Mouse (Mus musculus) monocyte, adult 2 months (primary cell): ENCODE measurements around the gene Sdhb.

ENCODE experiments used
- DNase-seq, 2 experiments: peaks; one replicate each; pipeline ENCODE4 v3.0.0; 2022; ENCODE audit warnings: low spot score in 2 of 2, low read depth in 1 of 2

Gene Sdhb

GRCm38 (mm10) chr4:141010941-141011429, 50.0 kb downstream of the Sdhb start:
- DNase-seq = no peak

DNA sequence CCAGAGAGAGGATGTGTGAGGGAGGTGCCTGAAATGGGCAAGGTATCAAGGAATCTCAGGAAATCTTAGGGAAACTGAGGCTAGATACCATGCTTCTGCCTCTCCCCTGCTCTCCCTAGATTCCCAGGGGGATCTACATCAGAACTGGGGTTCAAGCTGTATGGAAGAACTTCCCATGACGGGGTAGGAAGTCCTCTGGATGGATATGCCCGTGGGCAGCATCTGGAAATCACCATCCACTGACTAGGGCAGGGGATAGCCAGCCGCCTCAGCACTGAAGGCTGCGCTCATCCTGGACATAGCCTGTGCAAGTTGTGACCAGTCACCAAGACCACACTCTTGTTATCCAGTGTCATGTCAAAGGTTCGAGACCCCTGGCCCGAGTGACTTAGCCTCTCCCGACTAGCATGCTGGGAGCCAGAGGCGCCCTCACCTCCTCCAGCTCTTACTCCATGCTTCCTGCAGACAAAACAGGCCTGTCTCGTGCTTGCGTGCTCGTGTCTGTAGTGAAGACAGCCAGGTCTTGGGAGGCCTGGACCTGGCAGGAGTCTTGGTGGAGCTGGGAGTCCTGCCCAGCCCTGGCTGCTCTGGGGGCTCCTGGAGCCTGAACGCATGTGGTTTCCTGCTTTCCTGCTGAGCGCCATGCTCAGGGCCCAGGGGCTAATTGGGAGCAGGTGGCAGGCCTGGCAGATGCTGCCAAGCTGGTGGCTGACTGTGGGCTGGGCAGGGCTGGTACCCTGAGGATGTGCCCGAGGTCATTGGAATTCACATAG, 50.7 kb downstream of the Sdhb start:
- no peak for DNase-seq

DNA sequence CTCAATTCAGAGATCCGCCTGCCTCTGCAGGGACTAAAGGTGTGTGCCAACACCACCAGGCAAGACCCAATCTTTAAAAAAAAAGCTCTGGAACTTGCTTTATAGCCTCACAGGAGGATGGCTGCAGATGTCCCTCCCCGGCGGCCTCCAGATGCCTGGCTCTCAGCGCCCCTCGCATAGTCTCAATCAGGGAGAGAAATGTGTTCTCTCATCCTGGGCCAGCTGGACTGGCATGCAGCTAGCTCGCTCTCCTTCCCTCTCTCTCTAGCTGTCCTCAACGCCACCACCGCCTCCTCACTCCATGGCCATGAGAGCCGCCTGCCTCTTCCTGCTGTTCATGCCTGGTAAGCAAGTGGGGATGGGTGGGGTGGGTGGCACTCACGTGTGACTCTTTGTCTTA, 51.6 kb downstream of the Sdhb start:
- no peak for DNase-seq

- DNase-seq = no peak
Observed at GRCm38 (mm10) chr4:141014114-141014513, 53.1 kb downstream of the Sdhb start.

GRCm38 (mm10) chr4:141014856-141015255, 53.9 kb downstream of the Sdhb start:
- no peak for DNase-seq

- no peak for DNase-seq
Observed at GRCm38 (mm10) chr4:141015356-141015755, 54.4 kb downstream of the Sdhb start.

- no peak for DNase-seq
Observed at GRCm38 (mm10) chr4:141016311-141016710, 55.3 kb downstream of the Sdhb start.

GRCm38 (mm10) chr4:141017657-141018436, 56.8 kb downstream of the Sdhb start:
- DNase-seq = no peak

- no peak for DNase-seq
Observed at GRCm38 (mm10) chr4:141020220-141020619, 59.2 kb downstream of the Sdhb start.

- DNase-seq = no peak
Observed at GRCm38 (mm10) chr4:141020811-141021613, 60.0 kb downstream of the Sdhb start.

- no peak for DNase-seq
Observed at GRCm38 (mm10) chr4:141021614-141021929, 60.6 kb downstream of the Sdhb start.

GRCm38 (mm10) chr4:141024052-141024451, 63.0 kb downstream of the Sdhb start:
- DNase-seq = no peak

DNA sequence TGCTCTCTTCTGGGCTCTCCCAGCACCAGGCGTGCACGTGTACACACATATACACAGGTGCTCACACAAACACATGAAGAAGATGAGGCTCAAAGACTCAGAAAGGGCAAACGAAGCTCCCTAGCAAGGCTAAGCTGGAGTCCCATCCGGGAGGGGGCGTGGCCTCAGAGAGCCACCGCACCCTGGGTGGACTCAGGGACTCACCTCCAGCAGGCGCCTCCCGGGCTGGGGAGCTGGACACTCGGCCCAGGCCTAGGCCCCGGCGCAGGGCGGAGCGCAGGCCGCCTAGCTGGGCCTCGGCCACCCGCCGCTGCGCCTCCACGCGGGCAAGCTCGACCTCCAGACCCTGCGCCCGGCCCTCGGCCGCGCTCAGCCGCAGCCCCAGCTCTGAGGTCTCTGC, 64.0 kb downstream of the Sdhb start:
- no peak for DNase-seq
